Mouse (Mus musculus): Measurements from ENCODE around the gene Vps11. TPM values are rescaled to one million over a fixed set of nuclear protein-coding genes. Genes with fewer than 3 reads are reported as not detected.
"Not testable (repeated sequence)": the region's sequence is repeated elsewhere in the genome, so short reads cannot be mapped to it uniquely, and the experiment has no call there.

The Vps11 gene
- polyA plus RNA-seq, 1 experiment from 2014 or later: 17.3 TPM

DNA sequence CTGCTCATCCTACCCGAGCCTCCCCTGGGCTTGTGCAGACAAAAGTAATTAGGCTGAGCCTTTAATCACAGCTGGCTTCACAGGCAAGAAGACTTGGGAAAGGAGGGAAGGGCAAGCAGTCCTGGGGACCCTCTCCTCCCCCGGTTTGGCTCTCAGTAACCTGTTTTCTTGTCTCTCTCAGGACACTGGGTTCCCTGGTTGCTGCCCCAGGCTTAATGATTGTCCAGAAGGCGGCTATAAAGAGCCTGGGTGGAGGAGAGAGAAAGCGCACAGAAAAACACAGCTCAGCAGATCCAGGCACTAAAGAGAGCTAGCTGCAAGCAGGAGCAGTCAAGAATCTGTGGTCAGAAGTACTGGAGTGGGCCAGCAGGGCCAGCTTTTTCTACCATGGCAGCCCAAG is 36.6 kb upstream of the Vps11 start:
- Histone ChIP-seq H3K36me3 (peaks cover 28% of the 10 kb centered on the region), H3K9me3 (replicated peaks) (no peaks in the 10 kb centered on the region), H3K27ac (peak overlapping the region; percentile 95; the same call in 1 of the 2 replicates), H3K9ac (peak overlapping the region; percentile 18; the same call in 1 of the 2 replicates), H3K4me3 (peak overlapping the region; percentile 83), H3K4me1 (replicated peaks) (peaks cover 51% of the 10 kb centered on the region), H3K4me2 (peak overlapping the region; percentile 85), H3K27me3 (no peaks in the 10 kb centered on the region)
- ATAC-seq (replicated peaks; ENCODE audit: insufficient number of reproducible peaks, insufficient read depth, low FRiP score, low read depth): no peak
- 32% methylated on average over 4 of the region's 4 CpGs for WGBS

DNA sequence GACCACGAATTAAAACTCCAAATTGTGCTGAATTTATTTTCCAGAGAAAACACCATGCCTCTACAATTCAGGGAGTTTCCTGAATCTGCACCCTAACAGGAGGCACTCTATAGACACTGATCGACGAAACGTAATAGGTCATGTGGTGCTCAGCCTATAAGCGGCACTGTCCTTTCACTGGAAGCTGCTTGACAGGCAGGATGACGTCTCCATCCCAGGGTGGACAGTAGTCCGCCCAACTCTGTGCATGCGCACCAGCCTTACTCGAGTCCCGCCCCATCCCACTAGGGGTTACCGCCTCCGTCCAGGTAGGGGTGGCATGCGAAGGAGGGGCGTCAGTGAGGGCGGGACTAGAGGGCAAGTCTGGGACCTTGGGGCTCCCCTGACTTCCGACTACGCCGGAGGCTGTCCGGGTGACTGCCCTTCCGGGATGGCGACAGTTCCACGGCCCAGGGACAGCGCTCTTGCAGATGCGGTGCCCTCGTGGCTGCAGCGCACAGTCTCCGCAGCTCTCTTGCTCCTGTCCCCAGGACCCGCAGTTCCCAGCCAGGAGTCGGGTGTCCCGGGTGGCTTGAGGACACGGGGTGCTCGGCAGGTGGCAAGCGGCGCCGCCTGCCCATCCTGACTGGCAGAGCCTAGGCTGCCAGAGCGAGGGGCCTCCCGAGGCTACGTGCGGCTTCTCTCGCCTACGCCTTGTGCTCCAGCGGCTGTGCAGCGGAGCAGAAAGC is 35.4 kb upstream of the Vps11 start, which contains the start of gene Slc37a4:
Gene Slc37a4 (plus strand): TSS at position 169 of the 728 bp plus-strand sequence.
- Histone ChIP-seq H3K36me3 (peaks cover 16% of the 10 kb centered on the region), H3K27me3 (no peaks in the 10 kb centered on the region), H3K27ac (peak within 1 kb of the TSS; percentile 95), H3K4me2 (peak within 1 kb of the TSS; percentile 85), H3K4me3 (peak within 1 kb of the TSS; percentile 83), H3K9ac (peak within 1 kb of the TSS; percentile 78), H3K4me1 (replicated peaks) (peaks cover 47% of the 10 kb centered on the region), H3K9me3 (replicated peaks) (no peaks in the 10 kb centered on the region)
- ATAC-seq (replicated peaks; ENCODE audit: insufficient number of reproducible peaks, insufficient read depth, low FRiP score, low read depth): peak; percentile 96
- under 1% methylated on average over 43 of the region's 43 CpGs for WGBS

GRCm38 (mm10) chr9:44391466-44391865 is 30.0 kb upstream of the Vps11 start:
- Histone ChIP-seq H3K4me2 (no peak overlapping the region), H3K27ac (no peak overlapping the region), H3K9me3 (replicated peaks) (no peaks in the 10 kb centered on the region), H3K36me3 (peaks cover 41% of the 10 kb centered on the region), H3K4me1 (replicated peaks) (peaks cover 5% of the 10 kb centered on the region; the same call in 1 of the 2 replicates), H3K4me3 (no peak overlapping the region), H3K27me3 (no peaks in the 10 kb centered on the region), H3K9ac (no peak overlapping the region)
- ATAC-seq (replicated peaks; ENCODE audit: insufficient number of reproducible peaks, insufficient read depth, low FRiP score, low read depth): no peak
- WGBS: 35% methylated on average over 4 of the region's 4 CpGs

DNA sequence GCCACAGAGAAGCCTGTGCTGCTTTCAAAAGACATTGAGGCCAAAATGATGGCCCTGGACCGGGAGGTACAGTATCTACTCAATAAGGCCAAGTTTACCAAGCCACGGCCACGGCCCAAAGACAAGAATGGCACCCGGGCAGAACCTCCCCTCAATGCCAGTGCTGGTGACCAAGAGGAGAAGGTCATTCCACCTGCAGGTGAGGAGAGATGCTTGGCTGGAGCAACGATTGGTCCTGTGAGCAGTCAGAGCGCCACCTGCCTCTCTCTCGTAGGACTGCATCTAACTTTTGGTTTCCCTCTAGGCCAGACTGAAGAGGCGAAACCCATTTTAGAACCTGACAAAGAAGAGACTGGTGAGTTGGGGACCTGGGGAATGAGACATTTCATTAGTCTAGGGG is 27.8 kb upstream of the Vps11 start:
- Histone ChIP-seq H3K36me3 (peaks cover 63% of the 10 kb centered on the region), H3K9me3 (replicated peaks) (no peaks in the 10 kb centered on the region), H3K27me3 (no peaks in the 10 kb centered on the region), H3K4me1 (replicated peaks) (no peaks in the 10 kb centered on the region), H3K27ac (no peak overlapping the region), H3K4me2 (no peak overlapping the region), H3K4me3 (no peak overlapping the region), H3K9ac (no peak overlapping the region)
- WGBS: 66% methylated on average over 8 of the region's 8 CpGs
- no peak for ATAC-seq (replicated peaks; ENCODE audit: insufficient number of reproducible peaks, insufficient read depth, low FRiP score, low read depth)

- Histone ChIP-seq H3K9me3 (replicated peaks) (no peaks in the 10 kb centered on the region), H3K4me3 (no peak overlapping the region), H3K36me3 (peaks cover 84% of the 10 kb centered on the region), H3K4me2 (no peak overlapping the region), H3K27me3 (no peaks in the 10 kb centered on the region), H3K9ac (no peak overlapping the region), H3K4me1 (replicated peaks) (no peaks in the 10 kb centered on the region), H3K27ac (no peak overlapping the region)
- 77% methylated on average over 3 of the region's 3 CpGs for WGBS
- no peak for ATAC-seq (replicated peaks; ENCODE audit: insufficient number of reproducible peaks, insufficient read depth, low FRiP score, low read depth)
Measured at GRCm38 (mm10) chr9:44387221-44387620, 25.8 kb upstream of the Vps11 start.

DNA sequence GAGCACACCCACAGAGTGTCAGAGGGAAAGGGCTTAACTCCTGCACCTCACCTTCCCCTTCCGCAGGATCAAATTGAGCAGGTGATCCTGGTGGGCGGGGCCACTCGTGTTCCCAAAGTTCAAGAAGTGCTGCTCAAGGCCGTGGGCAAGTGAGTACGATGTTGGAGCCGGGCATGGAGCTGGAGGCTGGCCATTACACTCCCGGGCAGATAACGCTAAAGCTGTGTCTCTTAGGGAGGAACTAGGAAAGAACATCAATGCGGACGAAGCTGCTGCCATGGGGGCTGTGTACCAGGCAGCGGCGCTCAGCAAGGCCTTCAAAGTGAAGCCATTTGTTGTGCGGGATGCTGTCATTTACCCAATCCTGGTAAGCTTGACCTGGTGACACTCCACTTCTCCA is 23.1 kb upstream of the Vps11 start:
- H3K27me3 ChIP-seq: no peaks in the 10 kb centered on the region
- H3K4me2 ChIP-seq: no peak overlapping the region
- H3K4me1 ChIP-seq (replicated peaks): peaks cover 11% of the 10 kb centered on the region
- H3K4me3 ChIP-seq: no peak overlapping the region
- 90% methylated on average over 13 of the region's 13 CpGs for WGBS
- no peak for ATAC-seq (replicated peaks; ENCODE audit: insufficient number of reproducible peaks, insufficient read depth, low FRiP score, low read depth)
- H3K9ac ChIP-seq: no peak overlapping the region
- H3K9me3 ChIP-seq (replicated peaks): no peaks in the 10 kb centered on the region
- no peak overlapping the region for H3K27ac ChIP-seq
- peaks cover 87% of the 10 kb centered on the region for H3K36me3 ChIP-seq

DNA sequence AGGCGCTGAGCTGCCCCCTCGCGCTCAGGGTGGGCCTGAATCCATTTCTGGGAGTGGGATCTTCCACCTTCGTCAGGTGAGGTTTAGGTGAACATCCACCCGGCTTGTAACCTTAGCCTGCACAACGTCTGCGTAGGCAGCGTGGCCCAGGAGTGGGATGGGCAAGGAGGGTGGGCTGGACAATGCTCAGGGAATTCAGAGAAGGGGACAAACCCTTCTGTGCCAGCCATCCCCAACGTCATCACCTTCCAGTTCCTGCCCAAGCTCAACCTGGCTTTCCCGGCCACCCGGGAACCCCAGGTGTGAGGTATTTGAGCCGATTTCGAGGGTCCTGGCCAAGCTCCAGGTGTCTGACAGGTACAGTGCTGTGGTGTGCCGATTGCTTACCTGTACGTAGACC is 18.4 kb upstream of the Vps11 start:
- ATAC-seq (replicated peaks; ENCODE audit: insufficient number of reproducible peaks, insufficient read depth, low FRiP score, low read depth): 0 out of 2 replicates have a peak, but pooled peaks have one; percentile 11
- peaks cover 41% of the 10 kb centered on the region for H3K36me3 ChIP-seq
- H3K9ac ChIP-seq: peak overlapping the region; percentile 84
- peak overlapping the region; percentile 78 for H3K27ac ChIP-seq
- peaks cover 15% of the 10 kb centered on the region for H3K4me1 ChIP-seq (replicated peaks)
- H3K27me3 ChIP-seq: no peaks in the 10 kb centered on the region
- peak overlapping the region; percentile 71 for H3K4me3 ChIP-seq
- no peaks in the 10 kb centered on the region for H3K9me3 ChIP-seq (replicated peaks)
- 7% methylated on average over 15 of the region's 15 CpGs for WGBS
- peak overlapping the region; percentile 91 for H3K4me2 ChIP-seq

- Histone ChIP-seq H3K36me3 (peaks cover 35% of the 10 kb centered on the region), H3K9me3 (replicated peaks) (no peaks in the 10 kb centered on the region), H3K4me2 (peak within 1 kb of the TSS; percentile 91), H3K9ac (peak within 1 kb of the TSS; percentile 84), H3K27ac (peak within 1 kb of the TSS; percentile 78), H3K4me1 (replicated peaks) (peaks cover 15% of the 10 kb centered on the region), H3K27me3 (no peaks in the 10 kb centered on the region), H3K4me3 (peak within 1 kb of the TSS; percentile 71)
- WGBS: under 1% methylated on average over 83 of the region's 83 CpGs
- peak; percentile 98 for ATAC-seq (replicated peaks; ENCODE audit: insufficient number of reproducible peaks, insufficient read depth, low FRiP score, low read depth)
Measured at GRCm38 (mm10) chr9:44379054-44379834, 17.8 kb upstream of the Vps11 start, which contains the start of gene Hyou1. Gene Hyou1 (plus strand): TSS chr9:44379490.

DNA sequence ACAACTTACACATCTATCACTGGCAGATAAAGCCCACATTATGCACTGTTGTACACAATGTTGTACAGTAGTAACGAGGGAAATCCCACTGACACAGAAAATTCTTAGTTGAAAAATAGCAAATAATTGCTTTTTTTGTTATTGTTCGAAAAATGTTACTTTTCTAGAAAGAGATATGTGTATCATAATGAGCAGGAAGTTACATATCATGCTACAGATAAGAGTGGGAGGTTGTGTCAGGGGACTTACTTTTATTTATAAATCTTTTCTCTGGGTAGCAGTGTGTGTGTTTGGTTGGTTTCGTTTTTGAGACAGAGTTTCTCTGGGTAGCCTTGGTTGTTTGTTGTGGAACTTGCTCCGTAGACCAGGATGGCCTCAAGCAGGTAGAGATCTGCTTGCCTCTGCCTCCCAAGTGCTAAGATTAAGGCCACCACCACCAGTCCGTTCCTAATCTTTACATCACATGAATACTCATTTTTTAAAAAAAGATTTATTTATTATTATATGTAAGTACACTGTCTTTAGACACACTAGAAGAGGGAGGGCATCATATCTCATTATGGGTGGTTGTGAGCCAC is 16.8 kb upstream of the Vps11 start:
- Histone ChIP-seq H3K9me3 (replicated peaks) (no peaks in the 10 kb centered on the region), H3K36me3 (peaks cover 25% of the 10 kb centered on the region), H3K27ac (no peak overlapping the region; the same call in 1 of the 2 replicates), H3K4me3 (peak overlapping the region; percentile 71), H3K9ac (0 out of 2 replicates have a peak overlapping the region, but pooled peaks have one; percentile 60), H3K27me3 (no peaks in the 10 kb centered on the region), H3K4me2 (peak overlapping the region; percentile 91), H3K4me1 (replicated peaks) (peaks cover 15% of the 10 kb centered on the region)
- no peak for ATAC-seq (replicated peaks; ENCODE audit: insufficient number of reproducible peaks, insufficient read depth, low FRiP score, low read depth)
- WGBS: 75% methylated on average over 5 of the region's 5 CpGs

DNA sequence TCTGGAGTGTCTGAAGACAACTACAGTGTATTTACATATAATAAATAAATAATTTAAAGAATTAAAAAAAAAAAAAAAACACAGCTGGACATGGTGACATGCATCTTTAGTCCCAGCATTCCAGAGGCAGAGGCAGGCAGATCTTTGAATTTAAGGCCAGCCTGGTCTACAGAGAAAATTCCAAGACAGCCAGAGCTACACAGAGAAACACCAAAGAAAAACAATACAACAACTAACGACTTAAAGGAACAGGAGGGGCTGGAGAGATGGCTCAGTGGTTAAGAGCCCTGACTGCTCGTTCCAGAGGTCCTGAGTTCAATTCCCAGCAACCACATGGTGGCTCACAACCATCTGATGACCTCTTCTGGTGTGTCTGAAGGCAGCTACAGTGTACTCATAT is 15.9 kb upstream of the Vps11 start:
- not testable (repeated sequence) for ATAC-seq (replicated peaks; ENCODE audit: insufficient number of reproducible peaks, insufficient read depth, low FRiP score, low read depth); H3K4me3 ChIP-seq; H3K27me3 ChIP-seq; H3K27ac ChIP-seq; H3K4me2 ChIP-seq; H3K9me3 ChIP-seq (replicated peaks); H3K9ac ChIP-seq
- WGBS: 73% methylated on average over 2 of the region's 2 CpGs
- H3K36me3 ChIP-seq: peaks cover 16% of the 10 kb centered on the region
- peaks cover 15% of the 10 kb centered on the region for H3K4me1 ChIP-seq (replicated peaks)

- no peak for ATAC-seq (replicated peaks; ENCODE audit: insufficient number of reproducible peaks, insufficient read depth, low FRiP score, low read depth)
- H3K4me2 ChIP-seq: no peak overlapping the region
Measured at GRCm38 (mm10) chr9:44376141-44376540, 14.7 kb upstream of the Vps11 start.

More at GRCm38 (mm10) chr9:44376141-44376540, 14.7 kb upstream of the Vps11 start:
- Histone ChIP-seq H3K4me3 (no peak overlapping the region), H3K27ac (no peak overlapping the region), H3K9me3 (replicated peaks) (no peaks in the 10 kb centered on the region), H3K4me1 (replicated peaks) (peaks cover 15% of the 10 kb centered on the region), H3K9ac (no peak overlapping the region), H3K27me3 (no peaks in the 10 kb centered on the region), H3K36me3 (peaks cover 4% of the 10 kb centered on the region)
- WGBS: 78% methylated on average over 6 of the region's 6 CpGs
